In genomic region chr16:26234113-26234512, GRCm38 (mm10) we compare ENCODE assay signal across 8 mouse cellular contexts.
DNase-seq lines count a peak whose midpoint lies in the region; TF ChIP-seq lines count a peak whose summit lies in the region.

No protein-coding gene starts in this region.

- in situ Hi-C loops in CH12.LX (cut with MboI; ENCODE audit: low pct_ligation_motif_present, low pct_unique_long_range_greater_than_20kb, low sequenced_read_pairs): loop anchor here (10.0 to 25.0 kb wide), 2 partner anchors 271 to 903 kb away; no protein-coding TSS in a partner anchor

- no peaks in the 10 kb centered on the region for H3K27me3 ChIP-seq in CH12.LX (replicated peaks)

- H3K4me2 ChIP-seq in CH12.LX (ENCODE audit: insufficient read depth, low read depth, poor library complexity, severe bottlenecking): no peak overlapping the region

- TF ChIP-seq POLR2A in CH12.LX (IDR thresholded peaks at IDR 0.05; ENCODE audit: low read depth, low read length): no peak
- no peak for TF ChIP-seq POLR2A in lung, adult 2 months (IDR thresholded peaks at IDR 0.05; ENCODE audit: borderline replicate concordance, extremely low read depth, low read depth, low read length)

- peaks cover 2% of the 10 kb centered on the region for H3K9me3 ChIP-seq in CH12.LX (replicated peaks; ENCODE audit: low read length)

- H3K4me1 ChIP-seq in CH12.LX (ENCODE audit: control insufficient read depth in 1 of 2, insufficient read depth in 2 of 2): 0 out of 4 replicates have a peak, but pooled peaks cover 0 to 4% of the 10 kb centered on the region in 2 experiments
- H3K4me1 ChIP-seq in lung, adult 2 months (ENCODE audit: control insufficient read depth, insufficient read depth, low read length): no peaks in the 10 kb centered on the region

- H3K9ac ChIP-seq in CH12.LX (ENCODE audit: insufficient read depth, low read depth): no peak overlapping the region

- no peaks in the 10 kb centered on the region for H3K79me2 ChIP-seq in CH12.LX (replicated peaks; ENCODE audit: control insufficient read depth, extremely low read depth, insufficient read depth, poor library complexity, severe bottlenecking)

- no peaks in the 10 kb centered on the region for H3K36me3 ChIP-seq in CH12.LX (replicated peaks in 1 of 2; ENCODE audit: control insufficient read depth in 1 of 2, insufficient read depth in 1 of 2, low read length in 1 of 2)

- no peak overlapping the region for H3K4me3 ChIP-seq in CH12.LX (replicated peaks in 1 of 3; ENCODE audit: low read depth in 2 of 3, low read length in 2 of 3, poor library complexity in 1 of 3)
- H3K4me3 ChIP-seq in lung, adult 2 months (replicated peaks; ENCODE audit: extremely low read depth, low read depth, low read length): no peak overlapping the region

- peak; percentile 79 to 96 for TF ChIP-seq CTCF in CH12.LX (conservative IDR thresholded peaks at IDR 0.05 in 1 of 2, IDR thresholded peaks at IDR 0.05 in 1 of 2; ENCODE audit: low read depth in 2 of 2, low read length in 2 of 2)
- TF ChIP-seq CTCF in lung, adult 2 months (IDR thresholded peaks at IDR 0.05; ENCODE audit: insufficient read depth, low read length): peak; percentile 66; the same call in 1 of the 2 replicates

- dilution Hi-C loops in CH12.LX (cut with MboI; ENCODE audit: extremely low pct_ligation_motif_present, extremely low pct_unique_long_range_greater_than_20kb, low sequenced_read_pairs): no loop called here

- 5% methylated on average over 3 of the region's 3 CpGs for WGBS in lung, adult 2 months

- peak; percentile 94 for DNase-seq in CH12.LX (ENCODE audit: extremely low read depth)
- peak; percentile 91 for DNase-seq in brain, adult 2 months (ENCODE audit: low read depth, low spot score)
- DNase-seq in fibroblast of lung, adult 2 months (ENCODE audit: low read depth): peak; percentile 75
- peak; percentile 68 to 74 for DNase-seq in heart, postnatal 36 days
- peak; percentile 91 for DNase-seq in layer of hippocampus, adult 11-12 months (ENCODE audit: low spot score)
- peak; percentile 64 for DNase-seq in lung, adult 2 months
- peak; percentile 72 for DNase-seq in ovary, postnatal 14 days (ENCODE audit: low spot score)
- peak; percentile 18 to 27 for DNase-seq in thymus, postnatal 36 days

- no peak for TF ChIP-seq EP300 in CH12.LX (IDR thresholded peaks at IDR 0.05; ENCODE audit: low read length)

- peak; percentile 97 for TF ChIP-seq RAD21 in CH12.LX (IDR thresholded peaks at IDR 0.05; ENCODE audit: low read depth, low read length)

- H3K27ac ChIP-seq in CH12.LX (ENCODE audit: insufficient read depth, low read depth): no peak overlapping the region

- intact Hi-C loops in heart, postnatal 36 days (cut with DNase I): loop anchor here (2.0 to 10.0 kb wide), 5 partner anchors 137 to 1221 kb away; partner anchors contain the start of gene Cldn1

TF ChIP-seq in CH12.LX, 34 proteins besides CTCF, POLR2A, EP300 and RAD21:
- TF ChIP-seq IRF4 (IDR thresholded peaks at IDR 0.05; ENCODE audit: low read depth, low read length) (0 out of 2 replicates have a peak, but pooled peaks have one; percentile 14), USF1 (IDR thresholded peaks at IDR 0.05; ENCODE audit: low read depth, low read length) (no peak), MAFK (IDR thresholded peaks at IDR 0.05; ENCODE audit: insufficient replicate concordance, low read length) (peak; percentile 40; the same call in 1 of the 2 replicates), TBP (conservative IDR thresholded peaks at IDR 0.05; ENCODE audit: low read depth, low read length) (no peak), NRF1 (IDR thresholded peaks at IDR 0.05; ENCODE audit: low read depth, low read length) (no peak), KAT2A (IDR thresholded peaks at IDR 0.05; ENCODE audit: insufficient replicate concordance, low read length) (no peak), MYC (IDR thresholded peaks at IDR 0.05; ENCODE audit: low read depth, low read length) (0 out of 2 replicates have a peak, but pooled peaks have one; percentile 43), ZC3H11A (IDR thresholded peaks at IDR 0.05; ENCODE audit: low read depth, low read length) (peak; percentile 84), SMC3 (IDR thresholded peaks at IDR 0.05; ENCODE audit: low read depth, low read length) (peak; percentile 95), ELF1 (IDR thresholded peaks at IDR 0.05; ENCODE audit: low read depth, low read length) (peak; percentile 76), NELFE (IDR thresholded peaks at IDR 0.05; ENCODE audit: low read depth, low read length) (peak; percentile 15; the same call in 1 of the 2 replicates), ZKSCAN1 (IDR thresholded peaks at IDR 0.05; ENCODE audit: borderline replicate concordance, low read depth, low read length) (no peak), JUND (conservative IDR thresholded peaks at IDR 0.05; ENCODE audit: low read depth, low read length) (0 out of 2 replicates have a peak, but pooled peaks have one; percentile 36)

Comparison
In these comparisons a context has a peak if more than half of its experiments do, and no peak if none do; other contexts are left out.
1. DNase-seq: peak in every context shown above with its lines; median percentile 94 in CH12.LX; 91 in brain, adult 2 months; 91 in layer of hippocampus, adult 11-12 months; 75 in fibroblast of lung, adult 2 months; 72 in ovary, postnatal 14 days; 71 in heart, postnatal 36 days; 64 in lung, adult 2 months; 22 in thymus, postnatal 36 days.